Mouse (Mus musculus) kidney, embryonic 16.5 days (tissue): ENCODE measurements around the gene Plekhg1. TPM values are rescaled to one million over a fixed set of nuclear protein-coding genes. Genes with fewer than 3 reads are reported as not detected.

ENCODE experiments used
- ATAC-seq: fragments of 200-750 bp; cut with Nextera tagmentation; 2 replicates; pipeline ENCODE4 v1.8.0; 2017; ENCODE audit warnings: moderate TSS enrichment; ENCODE audit not compliant: low FRiP score, low TSS enrichment
- H3K27ac ChIP-seq: fragments of 300-500 bp; sonication (generic); 2 replicates; pipeline ENCODE4 v1.5.1; 2014; ENCODE audit warnings: low read length
- H3K27me3 ChIP-seq: fragments of 300-500 bp; sonication (generic); 2 replicates; pipeline ENCODE4 v1.6.1; 2014; ENCODE audit warnings: low read length, control low read depth, mixed read lengths; ENCODE audit not compliant: insufficient read depth
- H3K36me3 ChIP-seq: fragments of 300-500 bp; sonication (generic); 2 replicates; pipeline ENCODE4 v1.6.1; 2014; ENCODE audit warnings: low read length, control low read depth, mixed read lengths; ENCODE audit not compliant: insufficient read depth
- H3K4me1 ChIP-seq: fragments of 300-500 bp; sonication (generic); 2 replicates; pipeline ENCODE4 v1.6.1; 2014; ENCODE audit warnings: low read length, control low read depth, mixed read lengths; ENCODE audit not compliant: insufficient read depth
- H3K4me2 ChIP-seq: fragments of 300-500 bp; sonication (generic); replicated peaks from 2 replicates; pipeline ENCODE4 v1.6.1; 2014; ENCODE audit warnings: low read depth, low read length
- H3K4me3 ChIP-seq: fragments of 300-500 bp; sonication (generic); 2 replicates; pipeline ENCODE4 v1.5.1; 2014; ENCODE audit warnings: mild to moderate bottlenecking, low read length
- H3K9ac ChIP-seq: fragments of 300-500 bp; sonication (generic); replicated peaks from 2 replicates; pipeline ENCODE4 v1.6.1; 2014; ENCODE audit warnings: low read length
- H3K9me3 ChIP-seq: fragments of 300-500 bp; sonication (generic); 2 replicates; pipeline ENCODE4 v1.6.1; 2016; ENCODE audit warnings: low read length, control low read depth
- WGBS: fragments of 180-500 bp; shearing (Covaris S2); extraction: QIAGEN DNeasy Blood & Tissue Kit; methylation state at CpG from one replicate; pipeline ENCODE4 v1.1.7; 2014; 5-methylcytosine and 5-hydroxymethylcytosine counted together
- polyA plus RNA-seq: library from polyadenylated mRNA; unstranded; fragments of >200 nt; fragmentation: Nextera tagmentation; extraction: Ambion mirVana; gene quantifications from 2 replicates; pipeline ENCODE4 v1.2.1, GENCODE M21; 2015

Gene Plekhg1
- polyA plus RNA-seq, 1 experiment from 2014 or later: 14.4 TPM

GRCm38 (mm10) chr10:3958591-3958990, 218.4 kb downstream of the Plekhg1 start:
- Histone ChIP-seq H3K9ac (no peak overlapping the region), H3K4me2 (no peak overlapping the region), H3K27me3 (no peaks in the 10 kb centered on the region), H3K27ac (no peak overlapping the region), H3K36me3 (peaks cover 33% of the 10 kb centered on the region), H3K4me3 (no peak overlapping the region), H3K4me1 (no peaks in the 10 kb centered on the region), H3K9me3 (no peaks in the 10 kb centered on the region)
- 78% methylated on average over 5 of the region's 5 CpGs for WGBS
- no peak for ATAC-seq

GRCm38 (mm10) chr10:3969026-3969425, 228.9 kb downstream of the Plekhg1 start:
- no peak for ATAC-seq
- Histone ChIP-seq H3K27ac (no peak overlapping the region), H3K9ac (no peak overlapping the region), H3K27me3 (no peaks in the 10 kb centered on the region), H3K36me3 (peaks cover 2% of the 10 kb centered on the region), H3K4me2 (no peak overlapping the region), H3K4me1 (peaks cover 11% of the 10 kb centered on the region), H3K4me3 (no peak overlapping the region), H3K9me3 (no peaks in the 10 kb centered on the region)
- 26% methylated on average over 3 of the region's 3 CpGs for WGBS

- Histone ChIP-seq H3K4me2 (peak overlapping the region; percentile 96), H3K27ac (no peak overlapping the region; the same call in 1 of the 2 replicates), H3K4me3 (peak overlapping the region; percentile 79; the same call in 1 of the 2 replicates), H3K4me1 (peaks cover 39% of the 10 kb centered on the region), H3K9ac (peak overlapping the region; percentile 87), H3K9me3 (no peaks in the 10 kb centered on the region), H3K27me3 (no peaks in the 10 kb centered on the region), H3K36me3 (no peaks in the 10 kb centered on the region)
- 87% methylated on average over 9 of the region's 9 CpGs for WGBS
- no peak for ATAC-seq
These were observed 232.1 kb downstream of the Plekhg1 start for GRCm38 (mm10) chr10:3972237-3972636.

GRCm38 (mm10) chr10:3972981-3973588, 232.9 kb downstream of the Plekhg1 start, which contains the start of gene Mthfd1l:
Gene Mthfd1l, plus strand, starts transcription at chr10:3973118.
- Histone ChIP-seq H3K9me3 (no peaks in the 10 kb centered on the region), H3K4me1 (peaks cover 43% of the 10 kb centered on the region), H3K4me3 (peak within 1 kb of the TSS; percentile 79), H3K27me3 (no peaks in the 10 kb centered on the region), H3K9ac (peak within 1 kb of the TSS; percentile 87), H3K36me3 (no peaks in the 10 kb centered on the region), H3K4me2 (peak within 1 kb of the TSS; percentile 96), H3K27ac (peak within 1 kb of the TSS; percentile 96)
- under 1% methylated on average over 40 of the region's 40 CpGs for WGBS
- peak; percentile 75 for ATAC-seq

- WGBS: under 1% methylated on average over 33 of the region's 39 CpGs
- H3K27me3 ChIP-seq: no peaks in the 10 kb centered on the region
- peak; percentile 91 for ATAC-seq
These were observed 233.5 kb downstream of the Plekhg1 start for GRCm38 (mm10) chr10:3973589-3974070.

GRCm38 (mm10) chr10:3974380-3974779, 234.2 kb downstream of the Plekhg1 start:
- Histone ChIP-seq H3K36me3 (peaks cover 2% of the 10 kb centered on the region), H3K27me3 (no peaks in the 10 kb centered on the region), H3K4me2 (peak overlapping the region; percentile 13; the same call in 1 of the 2 replicates), H3K27ac (no peak overlapping the region), H3K9me3 (no peaks in the 10 kb centered on the region), H3K4me1 (peaks cover 43% of the 10 kb centered on the region), H3K4me3 (no peak overlapping the region), H3K9ac (peak overlapping the region; percentile 39; the same call in 1 of the 2 replicates)
- WGBS: 81% methylated on average over 3 of the region's 3 CpGs
- ATAC-seq: no peak

More at GRCm38 (mm10) chr10:3973589-3974070, 233.5 kb downstream of the Plekhg1 start:
- Histone ChIP-seq H3K4me2 (peak overlapping the region; percentile 96), H3K9me3 (no peaks in the 10 kb centered on the region), H3K4me3 (peak overlapping the region; percentile 79), H3K36me3 (no peaks in the 10 kb centered on the region), H3K4me1 (peaks cover 43% of the 10 kb centered on the region), H3K27ac (peak overlapping the region; percentile 96), H3K9ac (peak overlapping the region; percentile 87)

- Histone ChIP-seq H3K27ac (peak overlapping the region; percentile 45; the same call in 1 of the 2 replicates), H3K4me3 (no peak overlapping the region), H3K36me3 (peaks cover 15% of the 10 kb centered on the region), H3K9me3 (no peaks in the 10 kb centered on the region), H3K4me2 (no peak overlapping the region), H3K9ac (no peak overlapping the region), H3K4me1 (peaks cover 43% of the 10 kb centered on the region), H3K27me3 (no peaks in the 10 kb centered on the region)
- WGBS: 36% methylated on average over 6 of the region's 6 CpGs
- no peak for ATAC-seq
These were observed 235.9 kb downstream of the Plekhg1 start for GRCm38 (mm10) chr10:3975898-3976622.

- ATAC-seq: no peak
These were observed 236.5 kb downstream of the Plekhg1 start for GRCm38 (mm10) chr10:3976623-3977010.

GRCm38 (mm10) chr10:3978326-3978725, 238.2 kb downstream of the Plekhg1 start:
- Histone ChIP-seq H3K4me2 (no peak overlapping the region), H3K4me3 (no peak overlapping the region), H3K9me3 (no peaks in the 10 kb centered on the region), H3K9ac (no peak overlapping the region), H3K4me1 (peaks cover 35% of the 10 kb centered on the region), H3K27ac (no peak overlapping the region), H3K36me3 (peaks cover 19% of the 10 kb centered on the region), H3K27me3 (no peaks in the 10 kb centered on the region)
- no peak for ATAC-seq
- 74% methylated on average over 3 of the region's 3 CpGs for WGBS

More at GRCm38 (mm10) chr10:3976623-3977010, 236.5 kb downstream of the Plekhg1 start:
- Histone ChIP-seq H3K27ac (peak overlapping the region; percentile 45; the same call in 1 of the 2 replicates), H3K4me1 (peaks cover 43% of the 10 kb centered on the region), H3K36me3 (peaks cover 15% of the 10 kb centered on the region), H3K4me2 (no peak overlapping the region), H3K4me3 (no peak overlapping the region), H3K9me3 (no peaks in the 10 kb centered on the region), H3K27me3 (no peaks in the 10 kb centered on the region), H3K9ac (no peak overlapping the region)
- WGBS: 84% methylated on average over 4 of the region's 4 CpGs
